25 mouse cellular contexts compared by ENCODE assay signal in the genomic region with DNA sequence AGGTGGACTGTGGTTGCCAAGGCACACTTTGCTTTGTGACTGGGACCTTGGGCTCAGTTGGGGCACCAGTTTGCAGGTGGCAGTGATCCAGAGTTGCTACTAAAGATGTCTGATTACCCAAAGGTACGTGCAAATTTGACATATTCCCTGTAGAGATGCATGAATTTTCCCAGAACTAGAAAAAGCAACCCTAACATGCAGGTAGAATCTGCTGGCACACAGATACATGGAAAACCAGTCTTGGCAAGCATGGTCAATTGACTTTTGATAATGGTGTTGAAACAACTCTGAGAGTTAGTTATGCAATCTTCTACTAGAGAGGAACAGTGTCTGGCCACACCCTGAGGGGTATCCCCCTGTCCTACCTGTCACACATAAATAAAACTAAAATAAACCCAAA. TPM values are rescaled to one million over a fixed set of nuclear protein-coding genes. Genes with fewer than 3 reads are reported as not detected.
"Had no signal": no experiment of that assay in that cellular context is flagged by ENCODE, and none has a peak within 500 bp of the region (broad histone marks: within the 10 kb centered on the region; RNA-seq: fewer than 3 reads in every experiment).

No protein-coding gene starts in this region.

- H3K9me3 ChIP-seq: kidney, embryonic 15.5 days; limb, embryonic 13.5 days; liver, embryonic 13.5 days; megakaryocyte, embryonic 14.5 days; midbrain, embryonic 15.5 days; neural tube, embryonic 12.5 days; stomach, embryonic 15.5 days had no signal

- H3K27ac ChIP-seq: kidney, embryonic 15.5 days; limb, embryonic 13.5 days; liver, embryonic 13.5 days; midbrain, embryonic 15.5 days; neural tube, embryonic 12.5 days; stomach, embryonic 15.5 days had no signal

- DNase-seq: kidney, adult 2 months; kidney, postnatal 14 days; left cerebral cortex, postnatal 4 days; liver, embryonic 13.5 days; lung, postnatal 4 days; retina, postnatal 1 day; right cerebral cortex, postnatal 4 days; thymus, postnatal 4 days had no signal

- ATAC-seq: midbrain, embryonic 15.5 days had no signal

- H3K4me2 ChIP-seq: kidney, embryonic 15.5 days; limb, embryonic 13.5 days; liver, embryonic 13.5 days; midbrain, embryonic 11.5 days; midbrain, embryonic 15.5 days; neural tube, embryonic 12.5 days; stomach, embryonic 15.5 days had no signal

- H3K4me3 ChIP-seq: kidney, embryonic 15.5 days; limb, embryonic 13.5 days; liver, embryonic 13.5 days; megakaryocyte, embryonic 14.5 days; midbrain, embryonic 15.5 days; neural tube, embryonic 12.5 days; stomach, embryonic 15.5 days had no signal

- H3K9ac ChIP-seq: kidney, embryonic 15.5 days; limb, embryonic 13.5 days; liver, embryonic 13.5 days; midbrain, embryonic 15.5 days; neural tube, embryonic 12.5 days; stomach, embryonic 15.5 days had no signal

- H3K27me3 ChIP-seq: stomach, embryonic 15.5 days had no signal

- H3K36me3 ChIP-seq: kidney, embryonic 15.5 days; limb, embryonic 13.5 days; liver, embryonic 13.5 days; midbrain, embryonic 15.5 days; neural tube, embryonic 12.5 days; stomach, embryonic 15.5 days had no signal

RNA-seq across cellular contexts. Expression of a gene that starts 15.4 kb away (rescaled TPM):
- total RNA-seq: layer of hippocampus, adult 8-10 months; layer of hippocampus, postnatal 14 days; left cerebral cortex, adult 18-20 months; left cerebral cortex, postnatal 10 days; left cerebral cortex, postnatal 4 days; monocyte, adult 5-6 weeks; neutrophil, adult 5-6 weeks had no signal
- polyA plus RNA-seq: intestine, embryonic 16.5 days; kidney, embryonic 15.5 days; large intestine, adult 2 months; limb, embryonic 13.5 days; liver, embryonic 13.5 days; midbrain, embryonic 11.5 days; midbrain, embryonic 15.5 days; neural tube, embryonic 12.5 days; spleen, adult 2 months; stomach, embryonic 15.5 days; testis, adult 2 months had no signal
